Comparison of ENCODE assay signal across 9 mouse cellular contexts in the genomic region with DNA sequence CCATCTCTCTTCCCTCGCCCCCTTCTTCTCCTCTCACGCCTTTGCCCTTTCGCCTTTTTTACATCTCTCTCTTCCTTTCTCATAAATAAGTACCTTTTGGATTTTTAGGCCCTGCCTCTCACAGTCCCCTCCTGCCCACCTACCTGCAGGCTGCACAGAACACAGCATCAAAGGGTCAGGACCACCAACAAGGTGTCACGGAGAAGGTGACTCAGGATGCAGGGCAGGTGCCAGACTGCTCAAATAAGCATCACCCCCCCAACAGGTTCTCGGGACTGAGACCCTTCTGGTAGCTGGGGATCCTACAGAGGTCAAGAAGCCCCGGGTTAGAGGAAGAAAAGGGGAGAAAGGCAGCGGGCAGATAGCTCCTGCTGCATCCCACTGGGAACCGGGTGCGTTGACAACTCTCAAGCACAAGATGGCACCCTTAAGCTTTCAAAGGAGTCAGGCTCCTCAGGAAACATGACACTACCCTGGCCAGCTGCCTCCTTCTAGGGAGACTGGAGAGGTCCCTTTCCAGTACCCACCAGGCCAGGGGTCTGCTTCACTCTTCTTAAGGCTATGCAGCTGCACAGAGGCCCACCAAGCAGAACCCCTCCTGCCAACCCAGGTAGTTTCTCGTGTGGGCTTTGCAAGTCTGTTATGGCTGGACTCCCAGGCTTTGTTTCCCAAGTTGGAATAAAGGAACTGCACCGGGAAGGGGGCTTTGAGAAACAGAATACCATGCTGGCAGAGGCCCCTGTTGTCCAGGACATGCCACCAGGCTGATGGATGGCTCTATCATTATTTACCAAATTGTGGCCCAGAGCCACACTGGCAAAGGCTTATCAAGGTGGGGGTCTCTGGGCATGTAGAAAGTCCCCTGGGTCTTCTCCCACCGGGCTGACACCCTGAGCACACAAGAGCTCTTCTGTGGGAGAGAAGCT.
DNase-seq lines count a peak whose midpoint lies in the region; ATAC-seq and TF ChIP-seq lines count a peak whose summit lies in the region.
"Had no signal": no experiment of that assay in that cellular context is flagged by ENCODE, and none has a peak within 500 bp of the region (broad histone marks: within the 10 kb centered on the region; RNA-seq: fewer than 3 reads in every experiment).

No protein-coding gene starts in this region.

- no peak overlapping the region for H3K4me3 ChIP-seq in forebrain, embryonic 16.5 days (replicated peaks; ENCODE audit: low read length)
- H3K4me3 ChIP-seq: erythroblast, embryonic 14.5 days had no signal

- POLR2A ChIA-PET in Patski (lab: Charles Lee): no interaction called here

- H3K27me3 ChIP-seq in Patski: peaks cover 16% of the 10 kb centered on the region
- peaks cover 4% of the 10 kb centered on the region for H3K27me3 ChIP-seq in forebrain, embryonic 16.5 days (replicated peaks; ENCODE audit: control insufficient read depth, insufficient read depth, low read length)

- in situ Hi-C loops in Patski (cut with MboI; ENCODE audit: low pct_unique_long_range_greater_than_20kb): loop anchor here (5.0 to 25.0 kb wide), 3 partner anchors 650 to 1485 kb away; no protein-coding TSS in a partner anchor

- no peaks in the 10 kb centered on the region for H3K9me3 ChIP-seq in forebrain, embryonic 16.5 days (ENCODE audit: control insufficient read depth, low read length)

- 35% methylated on average over 12 of the region's 12 CpGs for WGBS in forebrain, embryonic 16.5 days

- ATAC-seq in Patski: peak; percentile 79
- peak; percentile 80 for ATAC-seq in forebrain, embryonic 16.5 days
- ATAC-seq in hematopoietic stem cell, adult 5-6 weeks (replicated peaks in 1 of 2; ENCODE audit: insufficient read depth in 1 of 2, low FRiP score in 2 of 2, low TSS enrichment in 1 of 2, low read depth in 1 of 2, poor library complexity in 2 of 2, severe bottlenecking in 2 of 2): peak; percentile 78 to 82

- H3K4me2 ChIP-seq in forebrain, embryonic 16.5 days (ENCODE audit: low read length): no peak overlapping the region

- H3K36me3 ChIP-seq in forebrain, embryonic 16.5 days (ENCODE audit: control insufficient read depth, insufficient read depth): no peaks in the 10 kb centered on the region

- peaks cover 16% of the 10 kb centered on the region for H3K4me1 ChIP-seq in forebrain, embryonic 16.5 days (replicated peaks; ENCODE audit: control insufficient read depth, insufficient read depth, low read length)

- DNase-seq in Patski (ENCODE audit: low read depth, low spot score): no peak
- peak; percentile 31 for DNase-seq in cerebellum, adult 8-10 months
- peak; percentile 65 for DNase-seq in layer of hippocampus, adult 9-10 months (ENCODE audit: low spot score)
- peak; percentile 17 to 24 for DNase-seq in lung, adult 18-20 months
- DNase-seq in ovary, postnatal 10 days (ENCODE audit: low spot score): peak; percentile 60
- peak; percentile 58 to 72 for DNase-seq in urinary bladder, postnatal 4 days (ENCODE audit: low spot score in 2 of 2)

- CTCF ChIA-PET in Patski (lab: Charles Lee): interaction anchor here (1.4 to 3.0 kb wide), 2 partner anchors 8 to 10 kb away, joined by 3 to 12 read pairs; no protein-coding TSS in a partner anchor

- H3K9ac ChIP-seq in forebrain, embryonic 16.5 days (replicated peaks; ENCODE audit: low read depth, low read length): 0 out of 2 replicates have a peak overlapping the region, but pooled peaks have one; percentile 10

- H3K27ac ChIP-seq in forebrain, embryonic 16.5 days (ENCODE audit: low read length): no peak overlapping the region

- TF ChIP-seq CTCF in Patski (IDR thresholded peaks at IDR 0.05): peak; percentile 83
